Mouse (Mus musculus): Measurements from ENCODE around the gene Smyd3. TPM values are rescaled to one million over a fixed set of nuclear protein-coding genes. Genes with fewer than 3 reads are reported as not detected.
A peak's percentile ranks its signal among the peaks of the same experiment; 100 is the strongest.

Gene Smyd3
- polyA plus RNA-seq, 1 experiment, result 40.2 TPM

- Histone ChIP-seq H3K27ac (ENCODE audit: insufficient read depth, low read length) (no peak overlapping the region), H3K4me1 (ENCODE audit: control insufficient read depth, insufficient read depth, low read length) (peaks cover 3% of the 10 kb centered on the region), H3K27me3 (ENCODE audit: control insufficient read depth, insufficient read depth, low read length, poor library complexity, severe bottlenecking) (no peaks in the 10 kb centered on the region), H3K9ac (ENCODE audit: low read depth, poor library complexity, severe bottlenecking) (no peak overlapping the region), H3K9me3 (replicated peaks; ENCODE audit: control insufficient read depth, insufficient read depth, low read length, poor library complexity, severe bottlenecking) (no peaks in the 10 kb centered on the region), H3K4me3 (ENCODE audit: low read depth, low read length) (no peak overlapping the region), H3K36me3 (ENCODE audit: control insufficient read depth, insufficient read depth, low read length, poor library complexity, severe bottlenecking) (no peaks in the 10 kb centered on the region)
- no peak for TF ChIP-seq POLR2A (IDR thresholded peaks at IDR 0.05; ENCODE audit: insufficient read depth, low read length)
- TF ChIP-seq CTCF (IDR thresholded peaks at IDR 0.05; ENCODE audit: low read depth, low read length), result no peak
- TF ChIP-seq EP300 (IDR thresholded peaks at IDR 0.05; ENCODE audit: insufficient read depth, low read depth, low read length), result no peak
Observed at GRCm38 (mm10) chr1:179551336-179551735, 33.5 kb upstream of the Smyd3 start.

GRCm38 (mm10) chr1:179548996-179549752 is 31.3 kb upstream of the Smyd3 start:
- no peak for TF ChIP-seq POLR2A (IDR thresholded peaks at IDR 0.05; ENCODE audit: insufficient read depth, low read length)
- no peak for TF ChIP-seq EP300 (IDR thresholded peaks at IDR 0.05; ENCODE audit: insufficient read depth, low read depth, low read length)
- no peak for TF ChIP-seq CTCF (IDR thresholded peaks at IDR 0.05; ENCODE audit: low read depth, low read length)
- no peaks in the 10 kb centered on the region for H3K27me3 ChIP-seq (ENCODE audit: control insufficient read depth, insufficient read depth, low read length, poor library complexity, severe bottlenecking)
- no peak overlapping the region for H3K27ac ChIP-seq (ENCODE audit: insufficient read depth, low read length)
- H3K4me1 ChIP-seq (ENCODE audit: control insufficient read depth, insufficient read depth, low read length), result peaks cover 3% of the 10 kb centered on the region
- 0 out of 2 replicates have a peak, but pooled peaks cover 2% of the 10 kb centered on the region for H3K36me3 ChIP-seq (ENCODE audit: control insufficient read depth, insufficient read depth, low read length, poor library complexity, severe bottlenecking)
- no peak overlapping the region for H3K4me3 ChIP-seq (ENCODE audit: low read depth, low read length)
- no peaks in the 10 kb centered on the region for H3K9me3 ChIP-seq (replicated peaks; ENCODE audit: control insufficient read depth, insufficient read depth, low read length, poor library complexity, severe bottlenecking)
- no peak overlapping the region for H3K9ac ChIP-seq (ENCODE audit: low read depth, poor library complexity, severe bottlenecking)

- no peak for TF ChIP-seq POLR2A (IDR thresholded peaks at IDR 0.05; ENCODE audit: insufficient read depth, low read length)
- TF ChIP-seq CTCF (IDR thresholded peaks at IDR 0.05; ENCODE audit: low read depth, low read length), result no peak
- TF ChIP-seq EP300 (IDR thresholded peaks at IDR 0.05; ENCODE audit: insufficient read depth, low read depth, low read length), result no peak
- Histone ChIP-seq H3K9ac (ENCODE audit: low read depth, poor library complexity, severe bottlenecking) (no peak overlapping the region), H3K27ac (ENCODE audit: insufficient read depth, low read length) (no peak overlapping the region), H3K9me3 (replicated peaks; ENCODE audit: control insufficient read depth, insufficient read depth, low read length, poor library complexity, severe bottlenecking) (no peaks in the 10 kb centered on the region), H3K36me3 (ENCODE audit: control insufficient read depth, insufficient read depth, low read length, poor library complexity, severe bottlenecking) (0 out of 2 replicates have a peak, but pooled peaks cover 4% of the 10 kb centered on the region), H3K27me3 (ENCODE audit: control insufficient read depth, insufficient read depth, low read length, poor library complexity, severe bottlenecking) (no peaks in the 10 kb centered on the region), H3K4me1 (ENCODE audit: control insufficient read depth, insufficient read depth, low read length) (peaks cover 3% of the 10 kb centered on the region), H3K4me3 (ENCODE audit: low read depth, low read length) (0 out of 2 replicates have a peak overlapping the region, but pooled peaks have one; percentile 1)
Observed at GRCm38 (mm10) chr1:179548220-179548619, 30.4 kb upstream of the Smyd3 start.

GRCm38 (mm10) chr1:179547176-179547575 is 29.3 kb upstream of the Smyd3 start:
- peaks cover 3% of the 10 kb centered on the region for H3K4me1 ChIP-seq (ENCODE audit: control insufficient read depth, insufficient read depth, low read length)
- TF ChIP-seq POLR2A (IDR thresholded peaks at IDR 0.05; ENCODE audit: insufficient read depth, low read length) (no peak), EP300 (IDR thresholded peaks at IDR 0.05; ENCODE audit: insufficient read depth, low read depth, low read length) (no peak), CTCF (IDR thresholded peaks at IDR 0.05; ENCODE audit: low read depth, low read length) (no peak)
- H3K4me3 ChIP-seq (ENCODE audit: low read depth, low read length), result no peak overlapping the region
- no peak overlapping the region for H3K27ac ChIP-seq (ENCODE audit: insufficient read depth, low read length)
- peak overlapping the region; percentile 60 for H3K9ac ChIP-seq (ENCODE audit: low read depth, poor library complexity, severe bottlenecking)
- H3K36me3 ChIP-seq (ENCODE audit: control insufficient read depth, insufficient read depth, low read length, poor library complexity, severe bottlenecking), result peaks cover 9% of the 10 kb centered on the region; the same call in 1 of the 2 replicates
- no peaks in the 10 kb centered on the region for H3K27me3 ChIP-seq (ENCODE audit: control insufficient read depth, insufficient read depth, low read length, poor library complexity, severe bottlenecking)
- H3K9me3 ChIP-seq (replicated peaks; ENCODE audit: control insufficient read depth, insufficient read depth, low read length, poor library complexity, severe bottlenecking), result no peaks in the 10 kb centered on the region

- TF ChIP-seq CTCF (IDR thresholded peaks at IDR 0.05; ENCODE audit: low read depth, low read length) (no peak), POLR2A (IDR thresholded peaks at IDR 0.05; ENCODE audit: insufficient read depth, low read length) (no peak), EP300 (IDR thresholded peaks at IDR 0.05; ENCODE audit: insufficient read depth, low read depth, low read length) (no peak)
- Histone ChIP-seq H3K27me3 (ENCODE audit: control insufficient read depth, insufficient read depth, low read length, poor library complexity, severe bottlenecking) (no peaks in the 10 kb centered on the region), H3K9ac (ENCODE audit: low read depth, poor library complexity, severe bottlenecking) (peak overlapping the region; percentile 60), H3K9me3 (replicated peaks; ENCODE audit: control insufficient read depth, insufficient read depth, low read length, poor library complexity, severe bottlenecking) (no peaks in the 10 kb centered on the region), H3K4me1 (ENCODE audit: control insufficient read depth, insufficient read depth, low read length) (peaks cover 3% of the 10 kb centered on the region), H3K36me3 (ENCODE audit: control insufficient read depth, insufficient read depth, low read length, poor library complexity, severe bottlenecking) (peaks cover 9% of the 10 kb centered on the region; the same call in 1 of the 2 replicates), H3K4me3 (ENCODE audit: low read depth, low read length) (peak overlapping the region; percentile 82), H3K27ac (ENCODE audit: insufficient read depth, low read length) (no peak overlapping the region)
Observed at GRCm38 (mm10) chr1:179546551-179546917, 28.7 kb upstream of the Smyd3 start.
